Mouse (Mus musculus): ENCODE results near the gene Trim63.

DNA sequence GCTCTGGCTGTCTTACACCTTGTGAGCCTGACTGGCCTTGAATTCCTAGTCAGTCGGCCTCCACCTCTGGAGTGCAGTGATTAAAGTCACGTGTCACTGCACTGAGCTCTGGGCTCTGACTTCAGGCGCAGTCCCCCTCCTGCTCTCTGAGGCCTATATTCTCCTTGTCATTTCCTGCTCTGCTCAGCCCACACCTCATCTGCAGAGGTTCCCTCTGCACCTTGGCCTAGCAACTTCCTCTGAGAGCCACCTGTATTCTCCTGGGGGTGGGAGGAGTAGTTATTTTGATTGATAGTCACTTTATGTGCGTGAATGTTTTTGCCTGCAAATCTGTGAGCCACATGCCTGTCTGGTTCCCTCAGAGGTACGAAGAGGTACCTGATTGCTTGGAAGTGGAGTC is 46.3 kb downstream of the Trim63 start:
- no peak for TF ChIP-seq CTCF (conservative IDR thresholded peaks at IDR 0.05 in 1 of 2, IDR thresholded peaks at IDR 0.05 in 1 of 2; ENCODE audit: low read depth in 2 of 2, low read length in 2 of 2)
- TF ChIP-seq EP300 (IDR thresholded peaks at IDR 0.05; ENCODE audit: low read length): no peak
- no peak for TF ChIP-seq SIN3A (IDR thresholded peaks at IDR 0.05; ENCODE audit: low read length)
- no peak for TF ChIP-seq MEF2A (IDR thresholded peaks at IDR 0.05; ENCODE audit: borderline replicate concordance, low read depth, low read length)
- no peak for TF ChIP-seq PAX5 (IDR thresholded peaks at IDR 0.05; ENCODE audit: low read length)
- no peak for TF ChIP-seq MAX (IDR thresholded peaks at IDR 0.05; ENCODE audit: low read length)
- no peak for TF ChIP-seq USF2 (conservative IDR thresholded peaks at IDR 0.05; ENCODE audit: low read depth, low read length)
- no peak for TF ChIP-seq MXI1 (IDR thresholded peaks at IDR 0.05; ENCODE audit: low read depth, low read length)
- no peak for TF ChIP-seq POLR2A (IDR thresholded peaks at IDR 0.05; ENCODE audit: low read depth, low read length)
- TF ChIP-seq ZNF384 (IDR thresholded peaks at IDR 0.05; ENCODE audit: low read depth, low read length): no peak
- TF ChIP-seq E2F4 (IDR thresholded peaks at IDR 0.05; ENCODE audit: insufficient replicate concordance, low read depth, low read length): no peak
- no peak for TF ChIP-seq TCF12 (IDR thresholded peaks at IDR 0.05; ENCODE audit: low read depth, low read length)
- TF ChIP-seq CHD2 (IDR thresholded peaks at IDR 0.05; ENCODE audit: low read length): no peak
- no peak for TF ChIP-seq ZC3H11A (IDR thresholded peaks at IDR 0.05; ENCODE audit: low read depth, low read length)
